8 mouse cellular contexts compared by ENCODE assay signal in the genomic region with DNA sequence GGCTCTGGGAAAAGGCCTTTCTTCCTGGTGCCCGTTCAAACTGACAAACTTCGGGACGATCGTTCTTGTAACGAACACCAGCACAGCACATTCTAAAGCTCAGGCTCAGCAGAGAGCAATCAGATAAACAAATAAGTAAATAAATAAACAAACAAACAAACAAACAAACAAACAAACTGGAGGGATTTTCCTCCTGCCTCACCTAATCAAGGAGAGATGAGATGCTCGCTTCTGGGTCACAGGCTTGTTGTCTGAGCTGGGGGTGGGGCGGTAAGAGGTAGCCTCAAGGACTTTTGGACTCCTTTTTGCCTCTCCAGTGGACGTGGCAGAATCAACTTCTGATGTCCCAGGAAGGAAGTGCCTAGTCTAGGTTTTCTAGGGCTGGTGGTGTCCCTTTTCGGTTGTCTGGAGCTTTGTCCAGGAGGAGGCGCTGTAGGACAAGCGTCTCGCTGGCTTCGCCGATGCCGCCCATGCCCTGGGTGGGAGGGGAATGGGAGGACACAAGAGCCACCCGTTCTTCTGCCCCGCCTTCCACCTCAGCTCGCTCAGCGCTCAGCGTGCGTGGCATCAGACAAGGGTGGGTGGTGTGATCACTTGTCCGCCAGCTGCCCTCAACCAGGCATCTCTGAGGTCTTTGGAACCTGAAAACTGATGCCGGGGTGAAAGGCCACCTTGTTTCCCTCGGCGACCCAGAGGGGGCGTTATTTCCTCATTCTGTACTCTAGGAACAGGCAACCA. TPM values are rescaled to one million over a fixed set of nuclear protein-coding genes. Genes with fewer than 3 reads are reported as not detected.
A peak's percentile ranks its signal among the peaks of the same experiment; 100 is the strongest.
DNase-seq lines count a peak whose midpoint lies in the region; ATAC-seq lines count a peak whose summit lies in the region.

No protein-coding gene starts in this region.

- peak overlapping the region; percentile 18; the same call in 1 of the 2 replicates for H3K4me3 ChIP-seq in forebrain, embryonic 15.5 days
- no peak overlapping the region for H3K4me3 ChIP-seq in liver, embryonic 15.5 days (replicated peaks)
- H3K4me3 ChIP-seq in neural tube, embryonic 14.5 days (ENCODE audit: low read depth, low read length), result peak overlapping the region; percentile 99

- peak; percentile 90 for DNase-seq in ES-CJ7 (ENCODE audit: low read depth, low spot score)
- DNase-seq in c-Kit-positive CD71-negative TER-119-negative erythroid progenitor cells, embryonic 14.5 days (ENCODE audit: low read depth), result peak; percentile 79
- peak; percentile 87 to 95 for DNase-seq in heart, postnatal 14 days
- peak; percentile 98 to 99 for DNase-seq in kidney, postnatal 4 days
- peak; percentile 79 for DNase-seq in thymus, postnatal 25 days

- H3K4me2 ChIP-seq in forebrain, embryonic 15.5 days (replicated peaks), result peak overlapping the region; percentile 35; the same call in 1 of the 2 replicates
- H3K4me2 ChIP-seq in liver, embryonic 15.5 days, result peak overlapping the region; percentile 25; the same call in 1 of the 2 replicates
- H3K4me2 ChIP-seq in neural tube, embryonic 14.5 days (ENCODE audit: low read depth, low read length), result peak overlapping the region; percentile 75

- peak; percentile 63 for ATAC-seq in forebrain, embryonic 15.5 days (replicated peaks)
- ATAC-seq in liver, embryonic 15.5 days (ENCODE audit: insufficient read depth), result no peak
- peak; percentile 50 for ATAC-seq in neural tube, embryonic 14.5 days (ENCODE audit: low read depth)

- no peaks in the 10 kb centered on the region for H3K9me3 ChIP-seq in forebrain, embryonic 15.5 days
- H3K9me3 ChIP-seq in liver, embryonic 15.5 days (replicated peaks), result no peaks in the 10 kb centered on the region
- no peaks in the 10 kb centered on the region for H3K9me3 ChIP-seq in neural tube, embryonic 14.5 days (ENCODE audit: control insufficient read depth, low read length)

- intact Hi-C loops in heart, postnatal 14 days (cut with DNase I), result loop anchor here (1.0 to 2.0 kb wide), 3 partner anchors 249 to 423 kb away; no protein-coding TSS in a partner anchor

- no peak overlapping the region for H3K27ac ChIP-seq in forebrain, embryonic 15.5 days (replicated peaks)
- no peak overlapping the region for H3K27ac ChIP-seq in liver, embryonic 15.5 days (replicated peaks)
- peak overlapping the region; percentile 100 for H3K27ac ChIP-seq in neural tube, embryonic 14.5 days (ENCODE audit: low read depth, low read length)

- peaks cover 98% of the 10 kb centered on the region for H3K27me3 ChIP-seq in forebrain, embryonic 15.5 days
- H3K27me3 ChIP-seq in liver, embryonic 15.5 days, result peaks cover 97% of the 10 kb centered on the region
- H3K27me3 ChIP-seq in neural tube, embryonic 14.5 days (ENCODE audit: control insufficient read depth, insufficient read depth, low read length), result no peaks in the 10 kb centered on the region

- no peak overlapping the region for H3K9ac ChIP-seq in forebrain, embryonic 15.5 days (replicated peaks)
- H3K9ac ChIP-seq in liver, embryonic 15.5 days, result no peak overlapping the region
- peak overlapping the region; percentile 100 for H3K9ac ChIP-seq in neural tube, embryonic 14.5 days (replicated peaks; ENCODE audit: low read depth, low read length)

- no peaks in the 10 kb centered on the region for H3K36me3 ChIP-seq in forebrain, embryonic 15.5 days
- no peaks in the 10 kb centered on the region for H3K36me3 ChIP-seq in liver, embryonic 15.5 days (replicated peaks)
- H3K36me3 ChIP-seq in neural tube, embryonic 14.5 days (ENCODE audit: control insufficient read depth, insufficient read depth, low read length), result no peaks in the 10 kb centered on the region

- peaks cover 9% of the 10 kb centered on the region for H3K4me1 ChIP-seq in forebrain, embryonic 15.5 days
- H3K4me1 ChIP-seq in liver, embryonic 15.5 days (replicated peaks), result 0 out of 2 replicates have a peak, but pooled peaks cover 2% of the 10 kb centered on the region
- peaks cover 53% of the 10 kb centered on the region for H3K4me1 ChIP-seq in neural tube, embryonic 14.5 days (ENCODE audit: control insufficient read depth, insufficient read depth, low read length)

- 2% methylated on average over 26 of the region's 26 CpGs for WGBS in forebrain, embryonic 15.5 days
- 3% methylated on average over 26 of the region's 26 CpGs for WGBS in liver, embryonic 15.5 days (ENCODE audit: insufficient replicate concordance)
- WGBS in neural tube, embryonic 14.5 days, result under 1% methylated on average over 26 of the region's 26 CpGs

RNA-seq across cellular contexts. Expression of gene Hoxd4, which starts 3.9 kb away (rescaled TPM):
- polyA plus RNA-seq in forebrain, embryonic 15.5 days (2015; fragmentation: Nextera tagmentation; extraction: Ambion mirVana), result not detected in 2 replicates
- under 1 TPM; 0.36 to 0.51 TPM for total RNA-seq in heart, postnatal 14 days (2021)
- polyA plus RNA-seq in liver, embryonic 15.5 days (2015; fragmentation: Nextera tagmentation; extraction: Ambion mirVana), result not detected in 2 replicates
- polyA plus RNA-seq in neural tube, embryonic 14.5 days (2014; fragmentation: Nextera tagmentation; extraction: Ambion mirVana), result 4.7 and 5.5 TPM in 2 replicates

RNA-seq across cellular contexts. Expression of gene Hoxd3, which starts 3.9 kb away (rescaled TPM):
- polyA plus RNA-seq in forebrain, embryonic 15.5 days (2015; fragmentation: Nextera tagmentation; extraction: Ambion mirVana), result not detected in 2 replicates
- total RNA-seq in heart, postnatal 14 days (2021), result not detected
- 0.03 TPM in 1 of 2 replicates, not detected in the other for polyA plus RNA-seq in liver, embryonic 15.5 days (2015; fragmentation: Nextera tagmentation; extraction: Ambion mirVana)
- 13.5 and 13.9 TPM in 2 replicates for polyA plus RNA-seq in neural tube, embryonic 14.5 days (2014; fragmentation: Nextera tagmentation; extraction: Ambion mirVana)

RNA-seq across cellular contexts. Expression of gene Gm28230, which starts 10.9 kb away (rescaled TPM):
- not detected in 2 replicates for polyA plus RNA-seq in forebrain, embryonic 15.5 days (2015; fragmentation: Nextera tagmentation; extraction: Ambion mirVana)
- total RNA-seq in heart, postnatal 14 days (2021), result under 1 TPM in 1 of 2 experiments, not detected in 1; 0.07 TPM
- polyA plus RNA-seq in liver, embryonic 15.5 days (2015; fragmentation: Nextera tagmentation; extraction: Ambion mirVana), result not detected in 2 replicates
- 1.4 and 2.5 TPM in 2 replicates for polyA plus RNA-seq in neural tube, embryonic 14.5 days (2014; fragmentation: Nextera tagmentation; extraction: Ambion mirVana)

RNA-seq across cellular contexts. Expression of gene Hoxd8, which starts 11.3 kb away (rescaled TPM):
- 0.10 TPM in 1 of 2 replicates, not detected in the other for polyA plus RNA-seq in forebrain, embryonic 15.5 days (2015; fragmentation: Nextera tagmentation; extraction: Ambion mirVana)
- total RNA-seq in heart, postnatal 14 days (2021), result 1 to 10 TPM; 1.5 to 1.6 TPM
- polyA plus RNA-seq in liver, embryonic 15.5 days (2015; fragmentation: Nextera tagmentation; extraction: Ambion mirVana), result 0.05 TPM in 2 replicates
- polyA plus RNA-seq in neural tube, embryonic 14.5 days (2014; fragmentation: Nextera tagmentation; extraction: Ambion mirVana), result 19.9 and 23.6 TPM in 2 replicates

RNA-seq across cellular contexts. Expression of gene Hoxd9, which starts 18.1 kb away (rescaled TPM):
- not detected in 2 replicates for polyA plus RNA-seq in forebrain, embryonic 15.5 days (2015; fragmentation: Nextera tagmentation; extraction: Ambion mirVana)
- under 1 TPM; 0.12 to 0.24 TPM for total RNA-seq in heart, postnatal 14 days (2021)
- polyA plus RNA-seq in liver, embryonic 15.5 days (2015; fragmentation: Nextera tagmentation; extraction: Ambion mirVana), result not detected in 2 replicates
- polyA plus RNA-seq in neural tube, embryonic 14.5 days (2014; fragmentation: Nextera tagmentation; extraction: Ambion mirVana), result 20.9 and 37.4 TPM in 2 replicates

Comparison
In these comparisons a context has a peak if more than half of its experiments do, and no peak if none do; other contexts are left out.
1. H3K4me2 ChIP-seq: peak in every context shown above with its lines; median percentile 75 in neural tube, embryonic 14.5 days; 35 in forebrain, embryonic 15.5 days; 25 in liver, embryonic 15.5 days.
2. RNA of gene Hoxd3, which starts 3.9 kb away (polyA plus RNA-seq): 13.5 to 13.9 TPM in neural tube, embryonic 14.5 days; 0.03 TPM in liver, embryonic 15.5 days and not detected in forebrain, embryonic 15.5 days; every median in the first group is over 10 times any median in the second.
3. Peak in every context shown above with its lines, with median percentiles within 50 percentile points of each other: DNase-seq.